In genomic region chr6:100432688-100433533, GRCm38 (mm10) we compare ENCODE assay signal across 8 mouse cellular contexts.
DNase-seq lines count a peak whose midpoint lies in the region; ATAC-seq and TF ChIP-seq lines count a peak whose summit lies in the region.
"Had no signal": no experiment of that assay in that cellular context is flagged by ENCODE, and none has a peak within 500 bp of the region (broad histone marks: within the 10 kb centered on the region; RNA-seq: fewer than 3 reads in every experiment).

No protein-coding gene starts in this region.

- H3K4me3 ChIP-seq in hindbrain, embryonic 16.5 days (ENCODE audit: low read length): no peak overlapping the region
- H3K4me3 ChIP-seq in midbrain, embryonic 16.5 days (ENCODE audit: low read depth, low read length): no peak overlapping the region
- H3K4me3 ChIP-seq in intestine, postnatal 0 days (ENCODE audit: low read depth, low read length): no peak overlapping the region

- no peak overlapping the region for H3K27ac ChIP-seq in hindbrain, embryonic 16.5 days (ENCODE audit: low read depth, low read length)
- H3K27ac ChIP-seq in midbrain, embryonic 16.5 days (ENCODE audit: low read length): no peak overlapping the region
- H3K27ac ChIP-seq in intestine, postnatal 0 days (ENCODE audit: low read depth, low read length): no peak overlapping the region

- peaks cover 8% of the 10 kb centered on the region for H3K27me3 ChIP-seq in hindbrain, embryonic 16.5 days (replicated peaks; ENCODE audit: control insufficient read depth, insufficient read depth, low read length)
- H3K27me3 ChIP-seq in midbrain, embryonic 16.5 days (ENCODE audit: control insufficient read depth, insufficient read depth, low read depth, low read length): peaks cover 12% of the 10 kb centered on the region
- no peaks in the 10 kb centered on the region for H3K27me3 ChIP-seq in intestine, postnatal 0 days (replicated peaks; ENCODE audit: control insufficient read depth, insufficient read depth, low read length)

- 18% methylated on average over 17 of the region's 17 CpGs for WGBS in hindbrain, embryonic 16.5 days
- 9% methylated on average over 17 of the region's 17 CpGs for WGBS in midbrain, embryonic 16.5 days
- 59% methylated on average over 17 of the region's 17 CpGs for WGBS in intestine, postnatal 0 days

- no peak overlapping the region for H3K4me2 ChIP-seq in hindbrain, embryonic 16.5 days (ENCODE audit: low read length)
- H3K4me2 ChIP-seq in midbrain, embryonic 16.5 days (ENCODE audit: low read length): no peak overlapping the region
- no peak overlapping the region for H3K4me2 ChIP-seq in intestine, postnatal 0 days (replicated peaks; ENCODE audit: low read depth)

- 0 out of 2 replicates have a peak, but pooled peaks have one; percentile 48 for ATAC-seq in hindbrain, embryonic 16.5 days
- peak; percentile 47 for ATAC-seq in midbrain, embryonic 16.5 days
- ATAC-seq in intestine, postnatal 0 days: no peak; the same call in 1 of the 2 replicates
- ATAC-seq: Patski had no signal

- TF ChIP-seq CTCF in intestine, postnatal 0 days (IDR thresholded peaks at IDR 0.05; ENCODE audit: low read depth): no peak

- peak overlapping the region; percentile 31 for H3K9ac ChIP-seq in hindbrain, embryonic 16.5 days (ENCODE audit: low read depth, low read length)
- no peak overlapping the region for H3K9ac ChIP-seq in midbrain, embryonic 16.5 days (ENCODE audit: low read depth, low read length)
- no peak overlapping the region for H3K9ac ChIP-seq in intestine, postnatal 0 days (ENCODE audit: low read depth, low read length)

- H3K9me3 ChIP-seq in hindbrain, embryonic 16.5 days (ENCODE audit: control insufficient read depth, low read length): no peaks in the 10 kb centered on the region
- H3K9me3 ChIP-seq in midbrain, embryonic 16.5 days (replicated peaks; ENCODE audit: control insufficient read depth, low read length, poor library complexity, severe bottlenecking): no peaks in the 10 kb centered on the region; the same call in 1 of the 2 replicates
- no peaks in the 10 kb centered on the region for H3K9me3 ChIP-seq in intestine, postnatal 0 days (ENCODE audit: control insufficient read depth)

- no peaks in the 10 kb centered on the region for H3K36me3 ChIP-seq in hindbrain, embryonic 16.5 days (ENCODE audit: control insufficient read depth, insufficient read depth, low read length)
- no peaks in the 10 kb centered on the region for H3K36me3 ChIP-seq in midbrain, embryonic 16.5 days (ENCODE audit: control insufficient read depth, insufficient read depth, low read length)
- H3K36me3 ChIP-seq in intestine, postnatal 0 days (ENCODE audit: control insufficient read depth, insufficient read depth): no peaks in the 10 kb centered on the region

- peaks cover 10% of the 10 kb centered on the region for H3K4me1 ChIP-seq in hindbrain, embryonic 16.5 days (ENCODE audit: control insufficient read depth, insufficient read depth, low read depth, low read length)
- H3K4me1 ChIP-seq in midbrain, embryonic 16.5 days (ENCODE audit: control insufficient read depth, insufficient read depth, low read length): peaks cover 8% of the 10 kb centered on the region; the same call in 1 of the 2 replicates
- H3K4me1 ChIP-seq in intestine, postnatal 0 days (replicated peaks; ENCODE audit: control insufficient read depth, insufficient read depth, low read length): no peaks in the 10 kb centered on the region

- DNase-seq in R1 (ENCODE audit: low read depth, low spot score): peak; percentile 61
- peak; percentile 96 for DNase-seq in embryo, embryonic 10.5 days (ENCODE audit: low spot score)
- DNase-seq in gastrocnemius, postnatal 4 days (ENCODE audit: low spot score in 2 of 2): no peak
- DNase-seq in spleen, postnatal 10 days (ENCODE audit: low spot score in 2 of 2): no peak

Comparison
In these comparisons a context has a peak if more than half of its experiments do, and no peak if none do; other contexts are left out.
1. DNase-seq: peak in R1 (single experiment) and embryo, embryonic 10.5 days (single experiment); none in gastrocnemius, postnatal 4 days (0 of 2) and spleen, postnatal 10 days (0 of 2).